Mouse (Mus musculus) ovary, adult 2 months (tissue): ENCODE data around the gene Kat2a. TPM values are rescaled to one million over a fixed set of nuclear protein-coding genes. Genes with fewer than 3 reads are reported as not detected.

Source experiments
- polyA plus RNA-seq: library from polyadenylated mRNA; depleted of rRNA; stranded (reverse); fragments of >200 nt; gene quantifications from 2 replicates; pipeline ENCODE4 v1.2.3, GENCODE M21; 2012; rRNA removed

Kat2a gene
- polyA plus RNA-seq, result 71.0 and 77.2 TPM in 2 replicates

DNA sequence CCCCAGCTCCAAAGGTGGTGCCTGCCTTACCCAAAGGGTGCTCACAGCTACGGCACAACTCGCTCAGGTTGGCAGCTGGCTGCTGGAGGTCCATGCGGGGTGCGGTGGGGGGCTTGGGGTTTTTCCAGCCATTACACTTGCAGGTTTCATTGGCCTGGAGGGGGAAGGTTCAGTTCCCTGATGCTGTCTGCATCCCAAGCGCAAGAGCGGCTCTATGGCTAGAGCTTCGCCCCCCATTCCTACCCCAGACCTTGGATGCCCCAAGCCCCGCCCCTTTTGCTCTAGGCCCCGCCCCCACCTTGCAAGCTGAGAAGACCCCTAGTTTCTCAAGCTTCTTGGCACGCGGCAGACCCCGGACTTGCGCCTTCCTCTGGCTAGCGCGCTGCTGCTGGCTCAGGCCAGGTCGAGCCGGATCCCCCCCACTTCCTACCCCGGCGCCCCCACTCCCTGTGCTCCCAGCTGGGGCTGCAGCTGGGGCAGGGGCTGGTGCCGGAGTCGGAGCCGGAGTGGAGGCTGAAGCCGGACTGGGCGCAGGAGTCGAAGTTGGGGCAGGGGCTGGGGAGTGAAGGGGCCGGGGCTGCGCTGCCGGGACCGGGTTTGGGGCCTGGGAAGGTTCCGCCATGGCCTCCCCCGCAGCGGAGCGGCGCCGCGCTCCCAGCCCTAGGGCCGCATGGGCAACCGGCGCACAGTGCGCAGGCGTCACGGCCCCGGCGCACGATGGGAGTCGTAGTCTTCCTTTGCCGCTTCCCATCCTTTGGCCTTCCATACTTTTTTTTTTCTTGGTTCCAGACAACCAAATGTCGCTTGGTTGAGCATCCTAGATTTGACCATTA is at the start of gene Kat2a:
TSS of gene Kat2a (minus strand) at position 683 of the 833 bp plus-strand sequence.

DNA sequence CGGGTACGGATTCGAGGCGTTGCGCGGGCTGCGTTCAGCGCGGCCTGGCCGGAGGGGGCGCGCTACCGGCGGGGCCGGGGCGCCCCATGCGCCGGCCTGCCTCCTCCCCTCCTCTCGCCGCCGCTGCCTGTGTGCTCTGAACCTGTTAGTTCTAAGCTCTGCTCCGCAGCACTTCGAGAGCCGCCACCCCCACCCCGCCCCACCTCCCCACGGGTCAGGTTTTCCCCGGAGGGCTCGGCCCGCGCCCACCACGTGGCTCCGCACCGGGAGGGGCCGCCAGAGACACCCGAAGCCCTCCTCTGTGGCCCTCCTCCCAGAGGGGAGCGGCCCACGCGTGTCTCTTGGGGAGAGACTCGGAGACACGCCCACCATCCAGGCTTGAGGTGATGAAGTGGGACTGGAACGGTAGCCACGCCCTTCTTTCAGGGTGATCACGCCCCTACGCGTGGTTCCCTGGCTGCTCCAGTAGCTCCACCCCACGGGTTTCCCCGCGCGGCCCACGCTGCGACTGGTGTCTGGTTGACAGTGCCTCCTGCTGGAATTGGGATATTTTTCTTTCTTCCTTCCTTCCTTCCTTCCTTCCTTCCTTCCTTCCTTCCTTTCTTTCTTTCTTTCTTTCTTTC is 47.5 kb upstream of the Kat2a start, which contains the start of gene Kcnh4:
TSS of gene Kcnh4 (minus strand) at position 332 of the 623 bp plus-strand sequence.

DNA sequence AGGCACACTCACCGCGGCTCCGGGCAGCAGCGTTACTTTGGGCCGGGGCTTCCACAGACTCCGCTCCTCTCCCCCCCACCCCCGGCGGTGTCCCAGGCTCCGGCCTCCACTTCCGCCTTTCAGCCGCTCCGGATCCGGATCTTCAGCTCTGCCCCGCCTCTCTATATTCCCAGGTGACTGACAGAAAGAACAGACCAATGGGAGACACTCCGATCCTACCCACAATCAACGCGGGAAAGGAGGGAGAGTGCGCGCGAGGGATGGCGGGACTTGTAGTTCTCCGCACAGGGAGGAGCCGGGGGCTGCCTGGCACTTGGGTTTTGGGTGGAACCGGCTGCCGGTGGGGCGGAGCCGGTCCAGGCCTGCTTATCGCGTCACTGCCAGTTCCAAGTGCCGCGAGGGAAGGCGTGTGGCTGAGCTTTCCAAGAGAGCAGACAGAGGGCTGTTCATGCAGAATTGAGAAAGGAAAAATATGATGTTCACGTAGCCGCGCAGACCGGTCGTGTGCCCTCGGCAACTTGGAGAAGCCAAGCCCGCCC is 25.9 kb upstream of the Kat2a start, which contains the start of gene Rab5c:
TSS of gene Rab5c (minus strand) at position 150 of the 539 bp plus-strand sequence.

DNA sequence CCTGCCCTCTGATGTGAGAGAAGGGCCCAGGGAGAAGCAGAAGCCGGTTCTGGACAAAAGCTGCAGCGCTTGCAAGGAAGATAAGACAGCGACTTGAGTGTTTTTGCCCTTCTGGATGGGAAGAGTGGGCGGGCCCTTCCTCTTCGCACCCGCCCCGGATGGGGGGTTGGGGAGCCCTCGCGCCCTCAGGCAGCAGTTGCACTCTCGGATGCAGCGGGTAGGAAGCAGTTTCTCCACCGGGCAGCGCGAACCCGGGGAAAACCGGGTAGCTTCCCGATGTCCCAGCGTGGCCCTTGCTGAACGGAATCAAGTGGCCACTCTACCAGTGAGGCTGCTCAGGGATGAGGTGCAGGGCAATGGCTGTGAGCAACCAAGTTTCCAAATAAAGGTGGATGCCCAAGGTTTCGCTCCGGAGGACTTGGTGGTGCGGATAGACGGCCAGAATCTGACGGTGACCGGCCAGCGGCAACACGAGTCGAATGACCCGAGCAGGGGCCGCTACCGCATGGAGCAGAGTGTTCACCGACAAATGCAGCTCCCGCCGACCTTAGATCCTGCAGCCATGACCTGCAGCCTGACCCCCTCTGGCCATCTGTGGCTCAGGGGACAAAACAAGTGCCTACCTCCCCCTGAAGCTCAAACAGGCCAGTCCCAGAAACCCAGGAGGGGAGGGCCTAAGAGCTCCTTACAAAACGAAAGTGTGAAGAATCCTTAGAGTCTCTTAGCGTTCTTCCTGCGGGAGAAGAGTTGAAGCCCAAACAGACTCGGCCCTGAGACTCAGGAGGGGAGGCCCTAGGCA is 1.7 kb upstream of the Kat2a start, which contains the start of gene Hspb9:
TSS of gene Hspb9 (plus strand) at position 116 of the 799 bp plus-strand sequence.

DNA sequence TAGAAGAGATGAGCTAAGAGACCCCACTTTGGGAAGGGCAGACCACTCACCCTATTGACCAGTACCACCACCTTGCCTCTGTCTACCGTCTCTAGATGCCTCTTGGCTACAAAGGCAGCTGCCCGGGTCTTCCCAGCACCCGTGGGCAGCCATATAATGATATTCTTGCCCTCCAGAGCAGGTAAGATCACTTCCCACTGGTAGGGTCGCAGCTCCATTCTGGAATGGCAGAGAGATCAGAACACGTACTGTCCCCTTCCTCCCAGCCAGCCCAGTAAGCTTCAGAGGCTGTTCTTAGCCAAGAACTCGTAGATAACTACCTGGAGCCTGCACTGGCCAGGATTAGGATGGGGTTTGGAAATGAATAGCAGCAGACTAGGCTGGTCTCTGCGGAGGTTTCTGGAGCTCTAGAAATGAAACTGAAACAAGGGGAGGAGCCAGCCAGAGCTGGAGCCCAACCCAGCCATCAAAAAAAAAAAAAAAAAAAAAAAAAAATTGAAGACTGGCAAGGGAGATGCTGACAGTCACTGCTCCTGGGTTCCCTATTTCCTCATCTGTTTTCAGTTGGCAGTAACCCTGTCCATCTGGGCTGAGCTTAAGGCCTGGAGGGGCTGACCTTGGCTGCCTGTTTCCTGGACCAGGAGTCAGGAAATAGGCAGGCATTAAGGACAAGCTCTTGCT is 8.3 kb downstream of the Kat2a start, which contains the start of gene Dhx58:
TSS of gene Dhx58 (minus strand) at position 421 of the 681 bp plus-strand sequence.

DNA sequence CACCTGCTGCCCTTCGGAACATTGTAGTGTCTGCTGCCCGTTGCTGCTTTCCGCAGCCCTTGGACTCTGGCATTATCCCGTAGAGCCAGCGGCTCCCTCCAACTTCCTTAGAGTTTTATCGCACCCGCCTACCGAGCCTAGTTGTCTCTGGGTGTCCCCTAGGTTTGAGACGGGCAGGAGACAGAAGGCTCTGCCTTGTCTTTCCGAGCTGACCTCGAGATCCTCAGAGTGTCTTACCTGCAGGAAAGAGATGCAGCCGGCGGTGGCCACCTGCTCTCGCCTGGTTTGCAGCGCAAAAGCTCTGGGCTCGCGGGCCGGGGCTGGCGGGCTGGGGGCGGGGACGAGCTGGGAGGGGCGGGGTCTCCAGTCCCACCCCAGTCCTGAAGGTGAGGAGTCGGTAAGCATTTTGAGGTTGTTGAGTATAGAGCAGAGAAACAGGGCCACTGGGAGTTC is 20.1 kb downstream of the Kat2a start, which contains the start of gene Zfp385c:
TSS of gene Zfp385c (minus strand) at position 292 of the 453 bp plus-strand sequence.

Other genes starting within 250 kb of the Kat2a start
- gene Klhl11, start 239.7 kb downstream of the Kat2a start, polyA plus RNA-seq, result 14.7 and 15.4 TPM in 2 replicates
- gene Acly, start 184.5 kb downstream of the Kat2a start, polyA plus RNA-seq, result 175 and 200 TPM in 2 replicates
- gene Ttc25, start 166.9 kb downstream of the Kat2a start, polyA plus RNA-seq, result 1.5 and 1.9 TPM in 2 replicates
- gene Cnp, start 137.6 kb downstream of the Kat2a start, polyA plus RNA-seq, result 39.0 and 41.4 TPM in 2 replicates
- 78.9 and 85.1 TPM in 2 replicates for gene Nkiras2, start 93.2 kb downstream of the Kat2a start, polyA plus RNA-seq
- gene Dnajc7, start 92.3 kb downstream of the Kat2a start, polyA plus RNA-seq, result 17.3 and 32.6 TPM in 2 replicates
- 1.3 and 1.5 TPM in 2 replicates for gene Zfp385c, start 20.0 kb downstream of the Kat2a start, polyA plus RNA-seq
- gene Dhx58, start 8.2 kb downstream of the Kat2a start, polyA plus RNA-seq, result 9.3 and 10.9 TPM in 2 replicates
- 0.25 TPM in 1 of 2 replicates, not detected in the other for gene Hspb9, start 1.4 kb upstream of the Kat2a start, polyA plus RNA-seq
- 254 and 258 TPM in 2 replicates for gene Rab5c, start 25.8 kb upstream of the Kat2a start, polyA plus RNA-seq
- 0.28 and 0.75 TPM in 2 replicates for gene Kcnh4, start 47.5 kb upstream of the Kat2a start, polyA plus RNA-seq
- gene Hcrt, start 50.5 kb upstream of the Kat2a start, polyA plus RNA-seq, result 0.34 TPM in 1 of 2 replicates, not detected in the other
- 15.8 and 19.6 TPM in 2 replicates for gene Ghdc, start 58.5 kb upstream of the Kat2a start, polyA plus RNA-seq
- gene Stat5b, start 138.3 kb upstream of the Kat2a start, polyA plus RNA-seq, result 58.2 and 62.1 TPM in 2 replicates
- 65.0 and 74.5 TPM in 2 replicates for gene Stat5a, start 146.9 kb upstream of the Kat2a start, polyA plus RNA-seq
- gene Stat3, start 227.1 kb upstream of the Kat2a start, polyA plus RNA-seq, result 120 and 122 TPM in 2 replicates